Mouse (Mus musculus) ovary, postnatal 36 days (tissue): ENCODE measurements around the gene Ugt1a9.

Source experiments
- DNase-seq: peaks from one replicate; pipeline ENCODE4 v3.0.0; 2022; ENCODE audit warnings: low spot score, mixed read lengths

Gene Ugt1a9

DNA sequence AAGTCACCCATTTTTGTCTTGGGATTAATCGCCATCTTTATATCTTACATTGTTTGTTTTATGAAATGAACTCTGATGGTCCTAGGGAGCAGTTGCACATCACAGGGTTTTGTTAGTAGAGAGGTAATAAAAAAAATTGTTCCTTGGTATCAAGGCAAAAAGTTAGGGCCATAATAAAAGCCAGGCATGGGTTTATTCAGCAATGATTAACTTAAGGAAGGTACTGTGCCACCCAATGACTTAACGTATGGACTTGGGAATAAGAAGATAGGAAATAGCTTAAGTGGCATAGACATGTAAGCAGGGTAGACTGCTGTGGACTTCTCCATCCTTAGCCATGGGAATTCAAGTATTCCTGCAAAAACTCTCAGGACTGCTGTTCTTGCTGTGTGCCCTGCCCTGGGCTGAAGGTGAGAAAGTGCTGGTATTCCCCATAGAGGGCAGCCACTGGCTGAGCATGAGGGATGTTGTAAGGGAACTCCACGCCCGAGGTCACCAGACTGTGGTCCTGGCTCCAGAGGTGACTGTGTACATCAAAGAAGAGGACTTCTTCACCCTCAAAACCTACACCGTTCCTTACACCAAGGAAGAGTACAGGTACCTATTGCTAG lies 115.8 kb downstream of the Ugt1a9 start:
- DNase-seq, result no peak

- DNase-seq, result no peak
These were observed 121.5 kb downstream of the Ugt1a9 start for GRCm38 (mm10) chr1:88192136-88192535.

DNA sequence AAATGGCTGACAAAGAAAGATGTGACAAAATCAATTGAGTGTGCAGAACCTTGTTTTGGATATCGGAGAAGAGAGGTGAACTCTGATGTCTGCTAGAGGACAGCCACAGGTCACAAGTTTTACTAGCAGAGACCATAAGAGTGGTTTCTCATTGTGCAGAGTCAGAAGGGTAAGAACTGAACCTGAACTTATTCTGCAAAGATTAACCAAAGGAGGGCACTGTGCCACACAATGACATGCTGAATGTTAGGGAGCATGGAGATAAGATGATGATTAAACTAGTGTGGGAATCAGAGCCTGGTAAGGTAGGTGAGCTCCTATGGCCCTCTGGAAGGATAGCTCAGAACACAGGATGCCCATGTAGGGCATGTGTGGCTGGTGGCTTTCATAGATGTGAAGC lies 125.1 kb downstream of the Ugt1a9 start:
- DNase-seq, result no peak

DNA sequence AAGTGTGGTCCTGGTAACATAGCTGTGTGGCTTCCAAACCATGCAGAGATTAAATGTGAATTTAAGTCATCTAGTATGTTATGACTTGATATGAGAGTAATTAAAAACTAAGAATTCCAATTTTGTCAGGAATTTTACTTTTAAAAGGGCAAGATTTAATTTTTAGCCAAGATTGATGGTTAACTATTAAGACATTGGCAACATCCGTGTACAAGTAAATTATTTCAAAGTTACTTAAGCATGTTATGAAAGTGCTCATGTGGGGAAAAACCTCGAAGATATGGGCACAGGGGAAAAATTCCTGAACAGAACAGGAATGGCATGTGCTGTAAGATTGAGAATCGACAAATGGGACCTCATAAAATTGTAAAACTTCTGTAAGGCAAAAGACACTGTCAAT lies 126.8 kb downstream of the Ugt1a9 start:
- no peak for DNase-seq

DNA sequence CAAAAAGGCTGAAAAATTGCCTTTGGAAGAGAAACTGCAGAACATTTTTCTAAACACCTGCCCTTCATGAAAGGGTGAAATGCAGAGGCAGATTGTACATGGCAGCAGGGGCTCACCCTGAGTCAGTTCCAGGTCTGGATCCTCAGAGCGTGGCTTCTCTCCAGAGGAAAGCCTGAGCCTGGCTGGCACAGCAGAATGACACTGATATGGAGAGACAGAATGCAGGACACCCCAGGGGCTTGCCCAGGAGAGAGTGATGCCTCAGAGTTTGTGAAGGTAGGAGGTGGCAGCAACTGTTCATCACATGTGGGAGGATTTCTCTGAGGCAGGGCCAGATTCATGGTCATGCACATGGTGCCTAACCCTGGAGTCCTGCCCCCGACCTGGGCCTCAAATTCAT lies 129.4 kb downstream of the Ugt1a9 start:
- DNase-seq, result no peak

DNA sequence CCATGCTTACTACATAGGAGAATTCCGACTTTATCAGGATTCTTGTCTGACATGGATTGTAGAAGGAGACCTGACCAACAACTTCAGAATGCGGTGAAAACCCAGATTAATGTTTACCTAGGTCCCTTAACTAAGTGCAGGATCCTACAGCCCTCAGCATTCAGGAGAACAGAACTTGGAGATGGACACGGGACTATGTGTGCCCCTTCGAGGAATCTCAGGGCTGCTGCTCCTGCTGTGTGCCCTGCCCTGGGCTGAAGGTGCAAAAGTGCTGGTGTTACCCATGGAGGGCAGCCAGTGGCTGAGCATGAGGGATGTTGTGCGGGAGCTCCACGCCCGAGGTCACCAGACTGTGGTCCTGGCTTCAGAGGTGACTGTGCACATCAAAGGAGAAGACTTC lies 129.9 kb downstream of the Ugt1a9 start, which contains the start of gene Ugt1a2:
TSS of gene Ugt1a2 (plus strand) at position 146 of the 400 bp plus-strand sequence.
- DNase-seq, result no peak

- peak; percentile 75 for DNase-seq
These were observed 134.8 kb downstream of the Ugt1a9 start, which contains the start of gene Dnajb3 for GRCm38 (mm10) chr1:88205294-88205922. TSS of gene Dnajb3 (minus strand) at chr1:88205782.

- no peak for DNase-seq
These were observed 136.4 kb downstream of the Ugt1a9 start for GRCm38 (mm10) chr1:88206843-88207479.

DNA sequence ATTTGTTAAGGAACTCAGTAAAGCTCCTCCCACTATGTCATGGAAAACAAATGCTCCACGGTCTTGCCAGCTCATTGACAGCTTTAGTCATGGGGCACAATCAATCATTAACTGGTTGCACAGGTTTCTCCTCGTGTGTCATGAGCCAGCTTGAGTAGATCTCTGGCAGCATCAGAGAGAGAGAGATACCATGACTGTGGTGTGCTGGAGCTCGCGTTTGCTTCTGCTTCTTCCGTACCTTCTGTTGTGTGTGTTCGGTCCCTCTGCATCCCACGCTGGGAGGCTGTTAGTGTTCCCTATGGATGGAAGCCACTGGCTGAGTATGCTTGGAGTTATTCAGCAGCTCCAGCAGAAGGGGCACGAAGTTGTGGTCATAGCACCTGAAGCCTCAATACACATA lies 141.2 kb downstream of the Ugt1a9 start, which contains the start of gene Ugt1a1:
TSS of gene Ugt1a1 (plus strand) at position 148 of the 400 bp plus-strand sequence.
- DNase-seq, result peak; percentile 14

- no peak for DNase-seq
These were observed 141.9 kb downstream of the Ugt1a9 start for GRCm38 (mm10) chr1:88212341-88213045.

GRCm38 (mm10) chr1:88213061-88213460 lies 142.5 kb downstream of the Ugt1a9 start:
- DNase-seq, result no peak

- DNase-seq, result peak; percentile 36
These were observed 143.3 kb downstream of the Ugt1a9 start for GRCm38 (mm10) chr1:88213766-88214461.

- DNase-seq, result no peak
These were observed 143.9 kb downstream of the Ugt1a9 start for GRCm38 (mm10) chr1:88214462-88214952.

GRCm38 (mm10) chr1:88215466-88216380 lies 145.1 kb downstream of the Ugt1a9 start:
- no peak for DNase-seq

- no peak for DNase-seq
These were observed 146.0 kb downstream of the Ugt1a9 start for GRCm38 (mm10) chr1:88216551-88216950.

- no peak for DNase-seq
These were observed 146.5 kb downstream of the Ugt1a9 start for GRCm38 (mm10) chr1:88217144-88217543.

GRCm38 (mm10) chr1:88217576-88217975 lies 147.0 kb downstream of the Ugt1a9 start:
- no peak for DNase-seq

- DNase-seq, result no peak
These were observed 147.5 kb downstream of the Ugt1a9 start for GRCm38 (mm10) chr1:88218051-88218450.

DNA sequence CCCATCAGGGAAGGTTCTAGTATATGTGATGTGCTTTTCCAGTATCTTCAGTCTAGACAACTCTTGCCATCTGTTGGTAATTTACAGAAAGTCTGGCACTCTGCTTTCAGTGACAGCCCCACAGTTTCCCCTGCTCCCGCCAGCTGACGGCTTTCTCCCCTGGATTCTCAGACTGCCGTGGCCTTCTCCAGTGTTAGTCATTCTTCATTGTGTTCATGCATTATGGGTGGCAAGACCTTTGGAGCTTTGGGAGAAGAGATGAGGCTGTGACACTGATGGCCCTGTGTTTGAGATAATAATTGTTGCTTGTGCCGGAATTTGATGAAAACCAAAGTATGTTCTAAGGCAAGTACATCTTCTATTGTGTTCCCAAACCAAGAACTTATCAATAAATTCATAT lies 148.0 kb downstream of the Ugt1a9 start:
- no peak for DNase-seq

DNA sequence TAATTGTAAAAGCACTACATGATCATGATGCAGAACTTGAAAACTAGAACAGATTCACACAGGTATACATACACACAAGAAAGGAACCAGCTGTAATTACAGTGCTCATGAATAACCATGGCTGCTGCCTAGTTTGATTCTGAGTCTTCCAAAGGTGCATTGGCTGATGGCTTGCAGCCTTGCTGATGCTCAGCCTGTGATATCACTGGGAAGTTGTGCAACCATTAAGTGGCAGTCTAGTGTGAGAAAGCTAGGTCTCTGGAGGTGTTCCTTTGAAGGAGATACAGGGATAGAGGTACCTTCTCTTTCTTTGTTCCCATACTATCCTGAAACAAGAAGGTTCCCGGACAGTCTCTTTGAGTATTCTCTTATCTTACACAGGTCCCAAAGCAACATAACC lies 148.5 kb downstream of the Ugt1a9 start:
- DNase-seq, result no peak

DNA sequence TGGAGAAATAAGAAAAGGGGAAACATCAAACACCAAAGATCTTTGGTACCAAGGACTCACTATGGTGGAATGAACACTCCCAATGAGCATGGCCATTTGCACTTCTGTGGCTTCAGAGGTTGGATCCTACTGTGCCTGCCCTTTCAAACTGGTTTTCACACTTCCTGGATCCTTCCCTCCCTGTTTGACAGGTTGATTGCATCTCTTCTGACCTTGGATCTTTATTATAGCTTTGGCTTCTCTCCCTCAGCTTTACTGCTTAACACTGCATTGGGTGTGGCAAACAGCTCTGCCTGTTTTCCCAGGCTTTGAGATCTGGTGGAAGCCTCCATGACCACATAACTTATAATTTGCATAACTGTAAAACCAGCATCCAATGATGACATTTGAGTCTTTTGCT lies 149.7 kb downstream of the Ugt1a9 start:
- DNase-seq, result no peak
